Mouse (Mus musculus) heart, postnatal 10 days (tissue): ENCODE results near the gene Spats2. TPM values are rescaled to one million over a fixed set of nuclear protein-coding genes. Genes with fewer than 3 reads are reported as not detected.
"Not testable (repeated sequence)": the region's sequence is repeated elsewhere in the genome, so short reads cannot be mapped to it uniquely, and the experiment has no call there.

Experiments used
- DNase-seq, 2 experiments: peaks; one replicate each; pipeline ENCODE4 v3.0.0; 2021
- intact Hi-C: fragments of 180-260 bp; cut with DNase I; formaldehyde crosslinking; loops from one replicate; pipeline ENCODE4 v1.15.1; 2025
- total RNA-seq, 2 experiments: library from RNA; stranded (reverse); gene quantifications; 2 replicates each; pipeline ENCODE4 v1.2.3; 2021

The Spats2 gene
- total RNA-seq, 2 experiments from 2014 or later: 16.7 to 18.8 TPM

DNA sequence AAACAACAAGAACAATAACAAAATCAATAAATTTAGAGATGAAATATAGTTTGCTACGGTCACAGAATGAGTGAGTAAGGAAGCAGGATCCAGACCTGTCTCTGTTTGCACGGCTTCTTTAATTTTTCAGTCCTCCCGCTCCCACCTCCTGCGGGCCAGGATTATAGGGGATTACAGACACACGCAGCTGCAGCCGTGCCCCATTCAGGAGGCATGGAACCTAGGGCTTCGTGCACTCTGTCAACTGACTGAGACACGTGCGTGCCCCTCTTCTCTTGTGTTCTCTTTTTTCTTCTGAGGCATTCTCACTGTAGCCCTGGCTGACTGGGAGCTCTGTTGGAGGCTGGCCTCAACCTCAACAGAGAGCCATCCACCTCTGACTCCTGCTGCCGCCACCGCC is 3.7 kb downstream of the Spats2 start:
- DNase-seq: no peak
- intact Hi-C loops: no loop called here

DNA sequence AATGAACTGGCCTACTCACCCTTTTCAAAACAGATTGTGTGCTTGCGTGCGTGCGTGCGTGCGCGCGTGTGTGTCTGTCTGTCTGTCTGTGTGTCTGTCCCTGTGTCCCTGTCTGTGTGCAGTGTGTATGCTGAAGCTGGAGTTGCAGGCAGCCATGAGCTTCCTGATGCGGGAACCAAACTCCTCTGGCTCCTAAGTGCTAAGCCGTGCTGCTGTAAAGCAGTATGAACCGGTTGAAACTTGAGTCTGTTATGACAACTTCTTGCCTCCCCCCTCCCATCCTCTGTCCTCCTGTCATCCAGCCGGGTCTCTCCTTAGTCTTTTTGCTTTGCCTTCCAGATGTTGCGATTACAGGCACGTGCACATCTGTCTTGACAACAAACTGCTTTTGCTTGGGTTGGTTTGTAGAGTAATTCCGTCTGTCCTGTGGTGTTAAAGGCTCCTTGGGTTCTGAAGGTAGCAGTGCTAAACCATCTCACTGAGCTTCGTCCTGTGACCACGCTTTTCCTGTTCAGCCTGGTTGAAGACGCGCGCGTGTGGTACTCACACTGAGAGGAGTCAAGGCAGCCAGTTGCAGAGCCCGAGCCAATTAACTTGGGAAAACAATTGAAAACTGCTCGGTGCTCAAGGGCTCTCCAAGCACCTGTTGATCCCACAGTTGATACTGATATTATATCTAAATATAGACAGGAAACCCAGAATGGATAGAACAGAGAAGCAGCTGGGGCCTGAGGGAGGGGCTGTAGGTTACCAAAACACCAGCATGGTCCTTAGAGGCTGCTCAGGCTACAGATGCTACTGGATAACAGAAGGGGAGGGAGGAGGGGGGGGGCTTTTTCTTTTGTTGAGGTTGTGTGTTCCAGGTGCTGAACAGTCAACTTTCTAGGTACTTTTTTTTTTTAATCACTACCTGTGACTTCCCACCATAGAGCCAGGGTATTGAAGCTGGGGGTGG is 4.5 kb downstream of the Spats2 start:
- no peak for DNase-seq

DNA sequence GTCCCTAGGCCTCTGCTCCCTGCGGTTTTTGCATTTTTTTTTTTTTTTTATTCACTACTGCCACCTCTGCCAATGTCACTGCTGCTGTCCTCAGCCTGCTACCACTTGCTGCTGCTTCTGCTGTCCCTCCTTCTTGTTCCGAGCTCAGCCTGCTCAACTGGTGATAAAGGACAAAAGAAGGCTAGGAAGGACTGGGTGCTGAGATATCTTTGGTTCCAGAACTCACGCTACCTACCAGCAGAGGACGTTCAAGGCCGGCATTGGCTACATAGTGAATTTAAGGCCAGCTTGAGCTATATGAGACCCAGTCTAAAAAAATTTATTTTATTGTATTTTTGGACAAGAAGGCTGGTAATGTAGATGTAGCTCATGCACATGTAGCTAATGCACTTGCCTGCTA is 12.7 kb downstream of the Spats2 start:
- no peak for DNase-seq
- intact Hi-C loops: no loop called here

More for the DNA sequence above, 4.5 kb downstream of the Spats2 start:
- intact Hi-C loops: no loop called here

DNA sequence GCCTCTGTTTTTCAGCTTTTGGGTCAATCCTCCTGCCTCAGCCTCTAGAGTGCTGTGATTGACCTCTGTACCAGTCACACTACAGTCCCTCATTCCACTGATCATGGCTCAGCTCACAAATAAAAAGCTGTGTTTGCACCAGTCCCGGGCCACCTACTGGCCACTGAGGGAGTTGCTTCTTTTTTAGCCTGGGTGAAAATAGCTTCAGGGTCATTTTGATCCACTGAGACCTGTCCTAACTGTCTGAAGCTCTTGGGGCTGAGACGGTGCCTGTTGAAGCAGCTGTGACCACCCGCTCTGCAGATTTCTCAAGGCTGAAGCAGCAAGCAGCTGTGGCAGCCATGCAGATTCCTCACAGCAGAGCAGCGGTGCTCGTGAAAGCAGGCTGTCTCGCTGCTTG is 14.0 kb downstream of the Spats2 start:
- DNase-seq: peak; percentile 41 to 68
- intact Hi-C loops: no loop called here

DNA sequence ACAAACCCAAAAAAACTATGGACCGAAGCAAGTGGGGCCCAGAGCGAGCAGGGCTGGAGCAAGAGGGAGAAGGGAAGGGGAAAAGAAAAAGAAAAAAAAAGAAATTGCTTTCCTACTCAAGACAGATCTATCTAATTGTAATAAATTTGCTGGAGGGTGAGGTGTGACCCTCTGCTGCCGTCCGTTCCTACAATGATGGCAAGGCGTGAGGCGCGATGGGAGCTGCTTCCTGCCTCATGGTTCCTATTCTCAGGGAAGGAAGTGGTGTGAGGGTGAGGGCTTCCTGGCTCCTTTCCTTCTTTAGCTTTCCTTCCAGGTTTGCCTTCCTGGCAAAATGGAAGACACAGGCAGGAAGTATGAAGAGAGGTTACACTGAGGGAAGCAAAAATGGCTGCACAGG is 24.8 kb downstream of the Spats2 start:
- DNase-seq: no peak

DNA sequence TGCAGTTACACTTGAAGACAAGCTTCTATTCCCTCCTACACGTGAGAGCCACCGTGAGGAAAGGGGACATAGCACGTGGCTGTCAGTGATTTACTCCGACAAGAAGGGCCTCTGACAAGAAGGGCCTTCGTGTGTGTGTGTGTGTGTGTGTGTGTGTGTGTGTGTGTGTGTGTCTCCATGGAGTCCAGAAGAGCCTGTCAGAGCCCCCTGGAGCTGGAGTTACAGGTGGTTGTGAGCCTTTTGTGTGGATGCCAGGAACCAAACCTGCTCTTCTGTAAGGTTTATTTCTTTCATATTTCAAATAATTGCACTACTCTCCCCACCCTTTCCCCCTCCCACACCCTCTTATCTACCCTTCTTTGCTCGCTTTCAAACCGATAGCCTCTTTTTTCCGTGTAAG is 25.6 kb downstream of the Spats2 start:
- DNase-seq: no peak
- intact Hi-C loops: no loop called here

More for the DNA sequence above, 24.8 kb downstream of the Spats2 start:
- intact Hi-C loops: no loop called here

DNA sequence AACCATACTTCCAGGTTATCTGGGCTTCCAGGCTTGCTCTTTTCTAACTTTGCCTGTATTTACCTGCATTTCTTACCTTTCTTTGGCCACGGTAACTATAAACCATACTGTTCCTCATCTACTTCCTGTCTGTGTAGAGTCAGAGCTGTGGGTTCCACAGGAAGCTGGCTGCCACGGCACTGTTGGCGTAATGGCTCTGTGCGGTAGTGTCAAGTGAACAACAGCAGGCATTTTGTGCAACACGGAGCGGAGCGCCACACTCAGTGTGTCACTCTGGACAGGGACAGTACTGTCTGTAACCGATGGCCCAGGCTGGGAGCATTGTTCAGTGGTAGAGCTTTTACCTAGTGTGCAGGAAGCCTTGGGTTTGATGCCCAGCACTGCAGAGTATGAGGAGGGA is 27.8 kb downstream of the Spats2 start:
- intact Hi-C loops: no loop called here
- DNase-seq: no peak

DNA sequence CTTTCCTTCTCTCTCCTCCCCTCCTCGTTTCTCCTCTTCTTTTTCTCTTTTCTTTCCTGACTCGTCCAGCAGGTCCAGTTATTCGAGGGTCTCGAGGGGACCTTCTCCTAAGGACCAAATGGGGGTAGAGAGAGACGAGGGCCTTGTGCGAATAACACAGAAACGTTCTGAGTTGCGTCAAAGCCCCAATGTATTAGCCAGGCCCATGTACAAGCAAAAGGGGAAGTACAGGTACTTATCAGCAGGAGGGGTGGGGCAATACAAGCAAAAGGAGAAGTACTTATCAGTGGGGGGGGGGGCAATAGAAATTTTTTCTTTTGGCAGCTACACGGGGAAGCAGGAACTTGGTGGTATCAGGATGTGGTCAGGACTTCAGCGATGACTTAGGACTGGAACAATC is 28.8 kb downstream of the Spats2 start:
- not testable (repeated sequence) for DNase-seq

DNA sequence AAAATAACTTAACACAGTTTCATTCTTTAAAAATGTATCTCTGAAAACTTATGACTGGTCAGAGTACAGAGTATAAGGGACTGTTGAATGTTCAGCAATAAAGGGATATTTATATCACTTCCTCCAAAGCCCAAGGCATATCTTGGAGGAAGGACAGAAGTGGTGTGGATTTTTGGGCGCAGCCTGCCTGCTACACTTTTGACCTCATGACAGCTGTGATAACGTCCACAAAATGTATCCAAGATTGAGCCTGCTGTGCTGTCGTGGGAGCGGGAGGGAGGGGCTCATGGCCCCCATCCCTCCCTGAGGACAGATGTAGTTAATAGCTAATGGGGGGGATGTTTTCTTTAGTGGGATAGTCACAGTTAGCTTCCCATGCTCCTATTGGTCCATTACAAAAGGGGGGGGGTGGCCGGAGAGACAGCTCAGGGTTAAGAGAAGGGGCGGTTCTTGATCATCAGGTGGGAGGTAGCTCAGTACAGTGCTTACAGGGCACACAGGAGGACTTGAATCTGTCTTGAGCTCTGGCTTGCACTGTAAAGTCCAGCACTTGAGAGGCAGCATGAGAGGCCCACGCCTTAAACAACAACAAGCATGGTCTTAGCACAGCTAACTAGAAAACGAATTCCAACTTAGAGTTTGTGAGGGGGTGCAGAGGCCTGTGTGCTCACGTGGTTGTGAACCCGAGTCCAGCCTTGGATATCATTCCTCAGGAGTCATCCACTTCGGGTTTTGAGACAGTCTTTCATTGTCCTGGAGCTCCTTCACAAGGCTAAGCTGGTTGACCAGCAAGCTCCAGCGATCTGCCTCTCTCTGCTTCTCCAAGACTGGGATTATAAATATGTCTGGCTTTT is 38.0 kb downstream of the Spats2 start:
- peak in 1 of 2 experiments; percentile 7 for DNase-seq
- intact Hi-C loops: no loop called here

More for the DNA sequence above, 28.8 kb downstream of the Spats2 start:
- intact Hi-C loops: not testable (repeated sequence)

DNA sequence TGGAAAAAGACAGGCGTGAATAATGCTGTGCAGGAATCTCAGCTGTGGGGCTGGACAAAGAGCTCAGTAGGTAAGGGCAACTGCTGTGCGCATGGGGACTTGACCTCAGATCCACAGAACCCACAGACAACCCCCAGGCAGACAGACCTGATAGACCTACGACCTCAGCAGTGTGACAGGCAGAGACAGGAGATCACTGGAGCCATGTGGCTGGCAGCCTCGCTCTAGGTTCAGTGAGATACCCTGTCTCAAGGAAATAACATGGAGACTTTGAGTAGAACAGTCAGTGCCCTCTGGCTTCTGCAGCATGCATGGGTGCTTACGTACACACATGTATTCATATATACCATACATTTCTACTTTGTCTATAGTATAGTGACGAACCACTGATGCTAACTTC is 46.4 kb downstream of the Spats2 start:
- DNase-seq: no peak
- intact Hi-C loops: no loop called here

DNA sequence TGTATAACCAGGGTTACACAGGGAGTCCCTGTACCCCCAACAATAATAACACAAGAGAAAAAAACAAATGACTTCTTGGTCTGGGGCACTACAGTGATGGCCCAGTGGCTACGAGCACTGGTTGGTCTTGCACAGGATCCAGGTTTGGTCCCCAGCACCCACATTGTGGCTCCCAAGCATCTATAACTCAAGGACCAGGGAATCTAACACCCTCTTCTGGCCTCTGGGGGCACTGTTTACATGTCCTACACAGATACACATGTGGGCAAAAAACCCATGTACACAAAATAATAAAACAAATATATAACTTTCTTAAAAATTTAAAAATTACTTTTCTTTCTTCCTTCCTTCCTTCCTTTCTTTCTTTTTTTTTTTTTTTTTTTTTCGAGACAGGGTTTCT is 53.9 kb downstream of the Spats2 start:
- no peak for DNase-seq
- intact Hi-C loops: no loop called here

DNA sequence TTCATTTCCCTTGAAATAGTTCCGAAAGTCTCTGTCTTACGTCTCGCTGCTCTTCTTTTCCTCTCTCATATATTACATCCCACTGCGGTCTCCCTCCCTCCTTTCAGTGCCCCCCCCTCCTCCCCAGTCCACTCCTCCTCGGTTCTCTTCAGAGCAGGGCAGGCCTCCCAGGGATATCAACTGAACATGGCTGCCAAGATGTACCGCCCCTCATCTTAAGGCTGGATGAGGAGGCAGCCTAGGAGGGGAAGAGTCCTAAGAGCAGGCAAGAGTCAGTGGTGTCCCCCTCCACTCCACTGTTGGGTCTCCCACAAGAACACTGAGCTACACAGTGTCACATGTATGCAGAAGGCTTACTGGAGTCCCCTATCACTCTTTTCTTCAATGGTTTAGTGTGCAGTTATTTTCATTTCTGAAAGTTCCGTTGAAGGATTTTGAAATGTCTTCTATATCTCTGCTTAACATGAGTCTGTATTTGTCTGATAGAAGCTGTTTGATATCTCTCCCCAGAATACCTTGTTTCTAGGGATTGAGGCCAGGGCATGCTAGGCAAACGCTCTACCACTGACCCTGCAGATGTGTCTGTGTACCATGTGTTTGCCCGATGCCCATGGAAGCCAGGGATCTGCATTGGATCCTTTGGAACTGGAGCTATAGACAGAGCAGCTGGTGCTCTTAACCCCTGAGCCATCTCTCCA is 58.6 kb downstream of the Spats2 start:
- DNase-seq: no peak
- intact Hi-C loops: no loop called here

DNA sequence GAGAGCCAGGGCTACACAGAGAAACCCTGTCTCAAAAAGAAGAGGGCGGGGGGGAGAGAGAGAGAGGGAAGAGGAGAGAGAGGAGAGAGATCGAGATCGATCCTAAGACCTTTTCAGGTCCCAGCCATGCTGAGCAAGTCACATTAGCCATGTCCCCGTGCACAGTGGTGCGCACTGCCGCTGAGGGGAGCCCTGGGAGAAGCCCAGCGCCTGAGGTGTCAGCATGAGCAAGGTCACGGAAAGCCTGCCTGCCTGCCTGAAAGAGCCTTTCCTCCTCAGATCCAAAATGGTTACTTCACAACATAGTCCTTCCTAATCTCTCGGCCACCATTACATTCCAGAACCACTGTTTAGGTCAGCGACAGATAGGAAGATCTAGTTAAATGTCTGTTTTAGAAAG is 68.6 kb downstream of the Spats2 start:
- DNase-seq: no peak
- intact Hi-C loops: no loop called here

DNA sequence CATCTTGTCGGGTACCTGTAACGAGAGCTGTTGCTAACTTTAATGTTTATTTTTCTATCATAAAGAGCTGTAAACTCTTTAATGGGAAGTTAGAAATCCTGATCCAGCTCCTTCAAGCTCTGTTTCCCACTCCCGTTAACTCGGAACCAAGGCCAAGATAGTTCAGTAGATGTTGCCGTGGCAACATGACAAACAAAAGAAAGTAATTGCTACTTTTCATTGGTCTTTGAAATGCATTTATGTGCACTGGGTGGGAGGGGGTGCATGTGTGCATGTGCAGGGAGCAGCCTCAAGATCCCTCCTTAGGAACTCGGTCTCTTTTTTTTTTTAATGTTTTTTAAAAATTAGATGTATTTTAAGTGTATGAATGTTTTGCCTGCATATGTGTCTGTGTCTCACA is 69.3 kb downstream of the Spats2 start:
- intact Hi-C loops: no loop called here
- DNase-seq: no peak

DNA sequence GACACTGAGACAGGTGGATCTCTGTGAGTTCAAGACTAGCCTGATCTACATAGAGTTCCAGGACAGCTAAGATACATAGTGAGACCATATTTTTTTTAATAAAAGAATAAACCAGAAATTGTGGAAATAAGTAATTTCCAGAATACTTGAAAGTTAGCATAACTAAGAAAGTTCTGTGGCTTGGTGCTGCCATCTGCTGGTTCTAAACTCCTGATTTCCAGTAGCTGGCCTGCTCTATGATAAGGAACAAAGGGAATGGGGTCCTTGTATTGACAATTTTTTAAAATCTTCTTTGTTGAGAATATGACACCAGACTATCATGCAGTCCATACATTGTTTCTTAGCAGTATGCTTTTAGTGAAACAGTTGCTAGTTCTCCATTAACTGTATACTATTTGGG is 73.0 kb downstream of the Spats2 start:
- peak; percentile 43 to 62 for DNase-seq
- intact Hi-C loops: loop anchor here (2.0 kb wide), 2 partner anchors 116 to 148 kb away; no protein-coding TSS in a partner anchor

DNA sequence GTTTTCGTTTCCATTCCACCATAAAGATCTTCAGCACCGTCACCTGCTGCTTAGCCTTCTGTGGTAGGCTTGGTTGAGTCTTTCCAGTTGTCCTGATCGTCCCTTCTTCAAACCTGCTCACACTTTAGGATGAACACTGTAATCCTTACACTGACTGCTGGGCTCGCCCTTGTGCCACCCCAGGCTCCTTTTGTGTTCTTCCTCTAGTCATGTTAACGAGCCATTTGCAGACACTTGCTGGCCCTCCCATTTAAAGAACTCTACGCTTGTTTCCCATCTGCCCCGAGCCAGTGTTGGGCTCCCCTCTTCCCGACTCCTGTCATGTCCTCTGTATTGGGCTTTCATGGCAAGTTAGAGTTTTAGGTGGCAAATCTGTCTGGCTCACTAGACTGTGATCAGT is 80.2 kb downstream of the Spats2 start:
- no peak for DNase-seq
- intact Hi-C loops: no loop called here

DNA sequence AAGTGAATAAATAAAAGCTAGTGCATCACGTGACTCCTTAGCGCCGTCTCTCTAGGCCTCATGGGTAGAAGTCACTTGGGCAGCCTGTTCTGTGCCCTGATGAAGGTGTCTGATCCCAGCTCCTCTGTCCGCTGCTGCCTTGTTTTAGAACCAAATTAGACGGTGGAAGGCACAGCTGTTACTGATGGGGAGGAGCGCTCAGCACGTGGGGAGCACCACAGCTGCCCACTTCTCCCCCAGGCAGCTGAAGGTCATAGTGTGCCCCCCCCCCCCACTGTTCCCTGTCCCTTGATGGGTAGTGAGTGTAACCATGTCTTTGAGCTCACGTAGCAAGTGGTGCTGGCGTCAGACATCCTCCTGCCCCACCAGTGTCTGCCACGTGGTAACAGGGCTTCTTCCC is 87.5 kb downstream of the Spats2 start:
- intact Hi-C loops: no loop called here
- no peak for DNase-seq

DNA sequence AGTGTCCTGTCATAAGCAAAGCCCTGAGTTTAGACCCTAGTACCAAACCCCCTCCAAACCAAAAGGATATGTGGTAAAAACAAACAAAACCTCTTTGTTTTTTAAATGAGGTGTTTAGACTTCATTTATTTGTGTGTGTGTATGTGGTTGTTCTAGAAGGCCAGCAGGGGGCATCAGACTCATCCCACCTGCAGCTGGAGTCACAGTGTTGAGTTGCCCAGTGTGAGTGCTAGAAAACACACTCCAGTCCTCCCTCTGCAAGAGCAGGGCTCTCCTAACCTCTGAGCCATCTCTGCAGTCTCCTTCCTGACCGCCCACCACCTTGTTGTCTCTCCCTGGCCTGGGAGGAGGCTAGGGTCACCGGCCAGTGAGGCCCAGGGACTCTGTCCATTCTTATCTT is 89.2 kb downstream of the Spats2 start:
- intact Hi-C loops: loop anchor here (2.0 kb wide), 1 partner anchor 50 kb away; no protein-coding TSS in a partner anchor
- DNase-seq: peak in 1 of 2 experiments; percentile 30

DNA sequence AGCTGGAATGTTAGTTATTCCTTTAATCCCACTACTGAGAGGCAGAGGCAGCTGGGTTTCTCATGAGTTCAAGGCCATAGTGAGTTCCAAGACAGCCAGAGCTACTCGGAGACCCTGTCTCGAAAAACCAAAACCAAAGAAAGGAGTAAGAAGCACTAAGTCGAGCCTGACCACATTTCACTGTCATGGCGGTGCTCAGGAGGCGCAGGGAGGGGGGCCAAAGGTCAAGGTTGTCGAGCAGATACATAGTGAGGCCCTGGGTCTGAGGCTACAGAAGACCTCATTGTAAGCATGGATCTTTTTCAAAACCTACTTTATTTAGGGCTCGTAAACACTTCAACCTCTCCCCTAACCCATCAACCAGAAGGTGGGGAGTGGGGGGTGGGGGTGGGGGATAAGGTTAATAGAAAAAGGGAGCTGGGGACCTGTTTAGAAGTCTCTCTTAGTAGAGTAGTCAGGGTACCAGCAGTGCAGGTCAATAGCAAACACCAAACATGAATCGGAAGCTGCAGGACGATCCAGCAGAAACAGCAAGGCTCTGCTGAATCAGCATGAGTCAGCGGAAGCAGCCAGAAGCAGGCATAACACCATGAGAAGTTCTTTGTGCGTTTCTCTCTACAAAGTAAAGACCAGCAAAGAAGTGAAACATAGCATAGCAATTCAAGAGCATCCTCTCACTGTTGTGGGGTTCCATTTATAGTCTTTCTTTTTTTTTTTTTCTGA is 90.2 kb downstream of the Spats2 start:
- no peak for DNase-seq
- intact Hi-C loops: loop anchor here (2.0 kb wide), 1 partner anchor 49 kb away; no protein-coding TSS in a partner anchor

DNA sequence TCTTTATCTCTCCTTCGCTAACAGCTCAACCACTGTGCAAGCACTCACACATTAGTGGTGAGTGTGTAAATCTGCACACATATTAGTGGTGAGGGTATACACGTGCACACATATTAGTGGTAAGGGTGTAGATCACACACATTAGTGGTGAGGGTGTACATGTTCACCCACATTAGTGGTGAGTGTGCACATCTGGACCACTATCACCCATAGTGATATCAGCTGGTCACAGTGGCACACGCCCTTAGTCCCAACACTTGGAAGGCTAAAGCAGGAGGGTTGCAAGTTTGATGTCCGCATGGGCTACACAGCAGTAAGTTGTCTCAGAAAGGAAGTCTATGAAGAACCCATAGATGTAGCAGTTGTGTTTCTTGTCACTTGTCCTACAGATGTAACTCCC is 91.9 kb downstream of the Spats2 start:
- intact Hi-C loops: no loop called here
- no peak for DNase-seq
